Mouse (Mus musculus): ENCODE measurements at regions not wholly inside any gene's neighbourhood (a gene's known extent, or its start where the extent isn't known, plus 50 kb on each side); places are given as distances from the start of the nearest gene placed in this dataset.
A peak's percentile ranks its signal among the peaks of the same experiment; 100 is the strongest.

DNA sequence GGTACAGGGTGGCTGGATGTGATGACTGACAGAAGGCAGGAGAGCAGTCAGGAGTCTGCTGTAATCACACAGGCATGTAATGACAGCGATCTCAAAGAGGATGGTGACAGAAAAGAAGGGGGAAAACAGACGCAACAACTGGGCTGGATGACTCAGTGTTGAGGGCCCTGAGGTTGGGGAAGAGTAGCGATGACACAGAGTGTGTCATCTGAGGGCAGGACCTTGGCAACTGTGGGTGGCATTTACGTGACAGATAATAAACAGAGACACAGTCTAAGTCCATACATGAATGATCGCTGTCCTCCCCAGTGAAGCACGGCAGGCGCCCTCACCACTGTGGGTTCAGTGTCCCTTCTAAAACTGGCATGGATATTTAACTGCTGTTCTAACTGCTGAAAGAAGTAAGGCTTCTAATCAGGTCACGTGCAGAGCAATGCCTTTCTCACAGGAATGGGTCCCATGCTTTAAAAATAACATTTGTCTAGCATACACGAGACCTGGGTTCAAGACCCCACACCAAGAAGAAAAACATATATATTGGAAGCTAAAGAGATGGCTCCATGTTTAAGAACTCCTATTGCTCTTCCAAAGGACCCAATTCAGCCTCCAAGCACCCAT is 163.8 kb upstream of the Zfp703 start:
- DNase-seq = no peak

GRCm38 (mm10) chr8:26815020-26815584 is 162.0 kb upstream of the Zfp703 start:
- no peak for DNase-seq

DNA sequence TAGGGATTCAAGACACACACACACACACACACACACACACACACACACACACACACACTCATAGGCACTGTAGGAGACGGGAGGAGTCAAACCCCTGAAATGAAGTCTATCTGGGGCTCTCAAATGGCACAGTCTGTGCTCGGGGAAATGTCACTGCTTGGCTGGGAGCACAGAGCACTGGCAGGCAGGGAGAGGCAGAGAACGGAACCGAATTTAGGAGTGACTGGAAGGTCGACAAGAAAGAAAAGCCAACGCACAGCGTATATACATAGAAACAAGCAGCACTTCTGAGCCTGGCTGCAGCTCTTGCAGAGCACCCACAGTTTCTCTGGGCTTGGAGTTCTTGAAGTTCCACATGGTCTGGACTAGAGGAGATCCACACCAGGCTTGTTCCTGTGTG is 160.1 kb upstream of the Zfp703 start:
- no peak for DNase-seq

DNA sequence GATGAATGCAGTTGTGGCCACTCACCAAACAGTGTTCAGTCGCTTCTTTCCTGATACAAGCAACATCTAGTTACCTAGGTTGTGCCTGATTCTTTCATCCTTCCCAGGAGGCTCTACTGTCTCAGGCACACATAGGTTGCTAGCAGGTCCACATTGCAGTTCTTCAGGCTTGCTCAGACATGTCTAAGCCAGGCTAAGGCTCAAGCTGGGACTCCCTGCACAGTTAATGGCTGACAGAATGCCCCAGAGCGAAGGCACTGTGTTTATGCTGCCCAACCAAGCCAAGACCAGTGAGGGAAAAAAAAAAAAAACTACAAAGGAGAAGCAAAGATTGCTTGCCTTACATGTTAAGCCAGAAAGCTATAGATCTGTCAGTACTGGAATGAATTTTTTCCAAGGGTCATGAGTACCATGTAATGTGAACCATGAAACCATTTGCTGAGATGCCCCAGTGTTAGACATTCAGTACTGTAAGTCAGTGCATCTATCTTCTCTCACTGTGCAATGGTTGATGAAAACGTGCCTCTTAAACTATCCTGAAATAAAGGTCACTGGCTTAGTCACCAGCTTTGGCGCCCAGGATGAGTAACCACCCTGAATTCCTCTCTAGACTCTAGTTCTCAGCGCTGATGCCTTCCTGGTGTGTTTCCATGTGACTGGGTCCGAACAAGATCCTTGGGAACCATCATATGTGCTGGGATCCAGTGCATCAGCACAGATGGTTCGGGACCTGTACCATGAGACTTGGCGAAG is 152.8 kb upstream of the Zfp703 start:
- DNase-seq = no peak

DNA sequence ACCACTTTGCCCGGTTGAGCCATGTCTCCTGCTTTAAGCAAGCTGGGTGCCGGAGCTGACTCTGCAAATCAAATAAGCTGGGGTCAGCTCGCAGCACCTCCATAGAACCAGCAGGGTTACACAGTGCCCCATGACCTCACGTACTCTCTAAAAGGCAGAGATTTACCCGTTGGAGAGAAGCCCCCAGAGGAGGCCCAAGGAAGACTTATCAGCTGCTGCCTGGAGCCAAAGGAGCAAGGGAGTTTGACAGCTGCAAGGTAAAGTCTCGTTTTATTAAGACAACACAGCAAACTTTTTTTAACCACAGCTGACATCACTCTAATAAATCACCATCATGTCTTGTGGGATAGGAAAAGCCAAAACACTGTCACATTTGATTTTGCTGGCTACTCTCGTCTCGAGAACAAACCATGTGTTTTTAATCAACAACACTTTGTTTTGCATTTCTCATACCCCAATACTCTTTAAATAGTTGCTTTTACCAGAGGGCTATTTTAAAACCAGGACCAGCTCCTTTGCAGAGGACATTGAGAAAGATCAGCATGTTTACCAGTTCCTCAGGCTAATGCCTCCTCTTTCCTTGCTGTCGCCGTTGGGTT is 148.7 kb upstream of the Zfp703 start:
- no peak for DNase-seq

DNA sequence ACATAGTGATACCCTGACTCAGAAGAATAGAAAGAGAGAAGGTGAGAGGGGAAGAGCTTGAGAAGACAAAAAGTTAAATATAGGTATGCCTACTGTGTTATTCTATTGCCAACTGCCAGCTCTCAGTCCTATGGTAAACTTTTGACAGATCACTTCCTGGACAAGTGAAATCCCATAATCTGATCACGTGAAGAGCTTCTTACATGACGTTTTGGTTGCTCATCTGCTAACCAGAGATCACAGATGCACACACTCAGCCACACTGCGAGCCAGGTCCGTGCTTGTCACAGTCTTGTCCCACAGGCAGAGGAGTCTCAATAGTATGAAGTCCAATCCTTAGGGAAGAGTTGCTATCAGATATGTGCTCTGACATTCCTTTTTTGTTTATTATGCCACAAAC is 147.8 kb upstream of the Zfp703 start:
- no peak for DNase-seq

DNA sequence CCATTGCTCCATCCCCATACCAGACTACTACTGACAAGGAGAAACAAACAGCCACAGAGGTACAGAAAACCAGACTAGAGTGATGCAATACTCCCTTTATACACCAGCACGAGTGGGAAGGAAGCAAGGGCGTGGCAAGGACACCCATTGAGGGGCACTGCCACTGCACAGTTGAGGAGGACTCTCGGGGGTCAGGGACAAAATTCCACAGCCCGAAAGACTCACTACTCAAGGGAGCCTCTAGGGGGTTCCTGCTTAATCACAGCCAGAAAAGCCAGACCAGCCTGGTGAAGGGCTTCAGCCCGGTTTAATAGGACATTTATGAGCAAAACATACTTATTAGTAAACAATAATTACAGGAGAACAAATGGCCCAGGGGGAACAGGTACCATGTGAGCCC is 146.0 kb upstream of the Zfp703 start:
- DNase-seq = no peak

GRCm38 (mm10) chr8:26831790-26832189 is 145.3 kb upstream of the Zfp703 start:
- no peak for DNase-seq

DNA sequence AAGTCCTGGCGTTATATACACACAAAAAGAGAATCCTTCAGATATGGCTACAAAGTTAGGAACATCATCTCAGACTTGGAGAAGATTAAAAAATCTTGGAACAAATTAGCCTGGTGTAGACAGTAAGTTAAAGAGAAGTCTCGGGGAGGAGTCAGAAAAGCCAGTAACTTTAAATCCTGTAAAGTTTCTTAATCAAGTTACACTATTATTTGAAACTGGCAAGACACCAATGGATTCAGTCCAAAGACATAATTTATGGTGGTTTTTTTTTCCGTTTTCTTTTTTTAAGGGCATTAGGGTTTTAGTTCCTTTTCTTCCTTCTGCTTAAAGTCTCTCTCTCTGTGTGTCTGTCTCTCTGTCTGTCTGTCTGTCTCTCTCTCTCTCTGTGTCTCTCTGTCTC is 144.6 kb upstream of the Zfp703 start:
- DNase-seq = no peak

GRCm38 (mm10) chr8:26833297-26833696 is 143.8 kb upstream of the Zfp703 start:
- DNase-seq = peak; percentile 78 to 88

DNA sequence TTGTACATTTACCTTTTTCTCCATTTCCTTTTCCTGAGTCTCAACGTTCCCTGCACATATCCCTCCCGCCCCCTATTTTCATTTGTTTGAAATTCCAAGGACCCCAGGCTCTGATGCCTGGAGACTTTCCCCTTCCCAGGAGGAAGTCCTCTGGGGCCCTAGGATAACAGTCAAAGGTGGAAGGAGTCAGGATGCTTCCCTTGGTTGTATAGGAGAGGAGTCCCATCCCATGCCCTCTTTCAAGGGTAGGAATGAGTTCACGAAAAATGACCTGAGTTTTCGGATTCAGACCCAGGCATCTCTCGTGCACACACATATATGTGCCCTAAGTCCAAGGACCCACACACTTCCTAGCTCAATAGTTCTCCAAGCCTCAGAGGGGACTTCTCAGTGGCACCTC is 143.3 kb upstream of the Zfp703 start:
- no peak for DNase-seq

DNA sequence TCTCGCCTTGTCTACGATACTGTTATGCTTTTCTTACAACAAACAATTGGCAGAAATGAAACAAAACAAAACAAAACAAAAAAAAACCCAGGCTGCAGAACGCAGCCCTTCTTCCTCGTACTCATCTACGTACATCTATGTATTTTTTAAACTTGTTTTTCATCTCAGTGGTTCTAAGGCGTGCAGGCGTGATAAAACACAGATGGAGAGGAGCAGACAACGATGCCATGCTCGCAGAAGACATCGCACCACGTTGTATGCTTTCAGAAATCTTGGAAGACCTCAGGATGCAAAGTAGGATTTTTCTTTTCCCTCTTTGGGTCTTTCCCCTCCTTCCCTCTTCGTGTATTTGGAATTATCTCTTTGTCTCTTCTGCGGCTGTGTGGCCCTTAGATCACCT is 142.5 kb upstream of the Zfp703 start:
- no peak for DNase-seq

DNA sequence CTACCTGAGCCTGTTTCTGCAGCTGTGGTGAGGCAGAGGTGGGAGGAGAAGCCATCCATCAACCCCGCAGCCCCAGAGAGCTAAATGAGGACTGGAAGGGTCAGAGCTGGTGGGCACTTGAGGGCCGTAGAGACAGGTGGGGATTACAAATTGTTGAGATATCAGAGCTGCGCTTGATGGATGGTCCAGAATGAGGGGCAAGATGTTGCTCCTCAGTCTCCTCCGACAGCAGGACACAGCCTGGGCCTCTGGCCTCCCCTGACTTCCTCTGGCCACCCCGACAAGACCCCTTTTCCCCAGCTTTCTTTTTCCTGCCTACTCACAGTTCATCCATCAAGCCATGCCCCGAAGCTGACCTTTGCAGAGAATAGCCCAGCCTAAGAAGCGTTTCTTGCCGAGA is 142.0 kb upstream of the Zfp703 start:
- DNase-seq = no peak

GRCm38 (mm10) chr8:26835616-26836015 is 141.5 kb upstream of the Zfp703 start:
- no peak for DNase-seq

GRCm38 (mm10) chr8:26836552-26836951 is 140.6 kb upstream of the Zfp703 start:
- no peak for DNase-seq

DNA sequence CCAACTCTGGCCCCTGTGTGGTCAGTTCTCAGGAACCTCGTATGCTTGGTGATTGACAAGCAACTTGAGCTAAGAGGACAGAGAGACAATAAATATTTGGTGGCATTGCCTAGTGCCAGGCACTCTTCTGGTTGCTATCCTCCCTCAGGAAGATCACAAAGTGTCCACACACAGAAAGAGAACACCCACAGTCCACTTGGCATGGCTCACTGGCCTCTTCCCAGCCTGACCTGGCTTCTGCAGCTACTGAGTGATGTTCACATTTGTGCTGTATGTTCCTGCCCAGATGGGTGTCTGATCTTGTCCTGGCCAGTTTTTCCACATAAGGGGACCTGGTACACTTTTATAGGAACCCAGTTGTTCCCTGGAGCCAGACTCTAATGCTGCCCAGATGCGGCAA is 136.8 kb upstream of the Zfp703 start:
- no peak for DNase-seq

GRCm38 (mm10) chr8:26840745-26841680 is 136.1 kb upstream of the Zfp703 start:
- no peak for DNase-seq

- no peak for DNase-seq
Observed at GRCm38 (mm10) chr8:26843714-26844113, 133.4 kb upstream of the Zfp703 start.

- DNase-seq = no peak
Observed at GRCm38 (mm10) chr8:26844132-26844808, 132.9 kb upstream of the Zfp703 start.

DNA sequence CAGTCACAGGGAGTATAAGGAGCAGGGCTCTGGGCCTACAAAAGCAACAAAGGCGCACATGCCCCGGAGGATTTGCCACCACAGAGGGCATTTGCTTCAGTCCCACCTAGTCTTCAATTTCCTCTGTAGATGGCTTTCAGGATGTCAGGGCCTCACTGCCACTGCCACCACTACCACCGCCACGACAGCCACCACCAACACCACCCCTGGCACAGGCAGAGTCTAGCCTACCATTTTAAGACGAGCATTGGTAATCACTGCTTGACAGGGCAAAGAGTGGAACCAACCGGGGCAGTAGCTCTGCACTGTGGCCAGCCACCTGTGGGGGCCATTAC is 132.3 kb upstream of the Zfp703 start:
- DNase-seq = no peak

- DNase-seq = no peak
Observed at GRCm38 (mm10) chr8:26845481-26846194, 131.5 kb upstream of the Zfp703 start.

GRCm38 (mm10) chr8:26847009-26847408 is 130.1 kb upstream of the Zfp703 start:
- no peak for DNase-seq

All from kidney, postnatal 4 days (tissue).